Mouse (Mus musculus) liver, embryonic 14.5 days (tissue): ENCODE data around the gene Stmn1.

Experiments
- CTCF ChIP-seq: IDR thresholded peaks from 2 replicates; pipeline ENCODE4 v1.5.1; 2016; ENCODE audit warnings: antibody characterized with exemption, low read depth, control low read depth
- EP300 ChIP-seq: IDR thresholded peaks from 2 replicates; pipeline ENCODE4 v1.6.1; 2016; ENCODE audit warnings: antibody characterized with exemption, low read depth

DNA sequence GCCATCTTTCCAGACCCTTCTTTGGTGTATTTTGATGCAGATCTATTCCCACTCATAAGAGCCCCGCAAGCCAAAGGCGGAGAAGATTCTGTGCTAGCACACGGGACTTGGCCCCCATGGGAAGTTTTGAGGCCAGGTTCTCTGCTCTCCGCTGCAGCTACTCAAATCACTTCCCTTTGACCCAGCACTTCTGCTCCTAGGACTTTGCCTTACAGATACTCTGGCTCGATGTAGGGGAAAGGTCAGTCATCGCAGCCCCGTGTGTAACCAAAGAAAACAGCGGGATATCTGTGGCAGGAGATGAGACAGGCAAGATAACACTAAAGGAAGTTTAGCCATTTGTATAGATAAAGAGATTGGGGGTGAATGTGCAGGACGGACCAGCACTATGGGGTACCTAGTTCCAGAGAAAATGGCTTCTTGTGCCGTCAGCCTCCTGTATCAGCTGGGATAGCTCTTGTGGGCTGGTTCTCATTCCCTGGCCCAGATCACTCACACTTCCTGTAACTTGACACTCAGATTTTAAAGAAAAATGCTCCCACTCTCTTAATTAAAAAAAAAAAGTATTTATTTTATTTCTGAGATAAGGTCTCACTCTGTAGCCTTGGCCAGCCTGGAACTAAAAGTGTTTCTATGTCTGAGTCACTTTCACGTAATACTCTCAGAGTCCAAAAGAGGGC is 22.0 kb downstream of the Stmn1 start:
- TF ChIP-seq CTCF: 0 out of 2 replicates have a peak, but pooled peaks have one; percentile 6
- TF ChIP-seq EP300: no peak
